Mouse (Mus musculus) megakaryocyte, embryonic 14.5 days (primary cell): ENCODE data around the gene Nostrin.

Source experiments
- FLI1 ChIP-seq: IDR thresholded peaks from 2 replicates; pipeline ENCODE4 v1.6.1; 2012; ENCODE audit warnings: low read length, inconsistent platforms, mixed read lengths
- GATA1 ChIP-seq: IDR thresholded peaks from 3 replicates; pipeline ENCODE4 v1.6.1; 2012; ENCODE audit warnings: mixed read lengths, low read length, inconsistent platforms, borderline replicate concordance

DNA sequence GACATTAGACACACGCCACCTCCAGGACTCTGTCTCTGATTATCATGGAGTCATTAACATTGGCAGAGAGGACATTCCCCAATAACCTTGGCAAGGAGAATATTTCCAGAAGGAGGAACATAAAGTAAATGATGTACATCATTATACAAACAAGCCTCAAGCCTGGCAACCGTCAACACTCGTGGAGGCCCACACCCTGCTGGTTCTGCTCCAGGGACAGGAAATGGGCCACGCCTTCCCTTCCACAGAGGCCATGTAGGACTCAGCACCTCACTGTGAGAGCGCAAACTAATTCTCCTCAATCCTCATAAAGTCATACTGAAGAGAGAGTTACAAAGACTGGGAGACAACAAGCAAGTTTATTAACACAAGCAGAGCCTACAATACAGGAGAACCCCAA is 58.0 kb downstream of the Nostrin start:
- no peak for TF ChIP-seq GATA1
- TF ChIP-seq FLI1 = no peak
